Mouse (Mus musculus): Measurements from ENCODE around the gene Hoxb1. TPM values are rescaled to one million over a fixed set of nuclear protein-coding genes. Genes with fewer than 3 reads are reported as not detected.

Gene Hoxb1
- polyA plus RNA-seq, 1 experiment from 2014 or later: 0.15 TPM

GRCm38 (mm10) chr11:96354801-96355311 lies 10.7 kb upstream of the Hoxb1 start:
- H3K4me1 ChIP-seq: peaks cover 17% of the 10 kb centered on the region
- H3K27ac ChIP-seq (replicated peaks): no peak overlapping the region
- peak overlapping the region; percentile 45 for H3K4me3 ChIP-seq
- no peak for DNase-seq (ENCODE audit: low spot score)
- H3K36me3 ChIP-seq: no peaks in the 10 kb centered on the region
- H3K9me3 ChIP-seq (replicated peaks): no peaks in the 10 kb centered on the region
- H3K27me3 ChIP-seq (ENCODE audit: low read depth, poor library complexity, severe bottlenecking): peaks cover 100% of the 10 kb centered on the region
- WGBS: 1% methylated on average over 9 of the region's 9 CpGs

- Histone ChIP-seq H3K9me3 (replicated peaks) (no peaks in the 10 kb centered on the region), H3K4me1 (peaks cover 6% of the 10 kb centered on the region; the same call in 1 of the 2 replicates), H3K27ac (replicated peaks) (no peak overlapping the region), H3K27me3 (ENCODE audit: low read depth, poor library complexity, severe bottlenecking) (peaks cover 100% of the 10 kb centered on the region), H3K4me3 (no peak overlapping the region), H3K36me3 (no peaks in the 10 kb centered on the region)
- 1% methylated on average over 5 of the region's 5 CpGs for WGBS
- DNase-seq (ENCODE audit: low spot score): no peak
Observed at GRCm38 (mm10) chr11:96363807-96364206, 1.7 kb upstream of the Hoxb1 start.

- Histone ChIP-seq H3K4me1 (peaks cover 6% of the 10 kb centered on the region; the same call in 1 of the 2 replicates), H3K4me3 (no peak overlapping the region), H3K9me3 (replicated peaks) (no peaks in the 10 kb centered on the region), H3K27ac (replicated peaks) (no peak overlapping the region), H3K36me3 (no peaks in the 10 kb centered on the region), H3K27me3 (ENCODE audit: low read depth, poor library complexity, severe bottlenecking) (peaks cover 100% of the 10 kb centered on the region)
- WGBS: 2% methylated on average over 47 of the region's 47 CpGs
- DNase-seq (ENCODE audit: low spot score): no peak
Observed at GRCm38 (mm10) chr11:96366092-96367041, 815 bp downstream of the Hoxb1 start.

- Histone ChIP-seq H3K27me3 (ENCODE audit: low read depth, poor library complexity, severe bottlenecking) (peaks cover 100% of the 10 kb centered on the region), H3K4me3 (no peak overlapping the region), H3K36me3 (no peaks in the 10 kb centered on the region), H3K27ac (replicated peaks) (no peak overlapping the region), H3K4me1 (peaks cover 6% of the 10 kb centered on the region; the same call in 1 of the 2 replicates), H3K9me3 (replicated peaks) (no peaks in the 10 kb centered on the region)
- DNase-seq (ENCODE audit: low spot score): no peak
- WGBS: 11% methylated on average over 6 of the region's 6 CpGs
Observed at GRCm38 (mm10) chr11:96367141-96367540, 1.6 kb downstream of the Hoxb1 start.

DNA sequence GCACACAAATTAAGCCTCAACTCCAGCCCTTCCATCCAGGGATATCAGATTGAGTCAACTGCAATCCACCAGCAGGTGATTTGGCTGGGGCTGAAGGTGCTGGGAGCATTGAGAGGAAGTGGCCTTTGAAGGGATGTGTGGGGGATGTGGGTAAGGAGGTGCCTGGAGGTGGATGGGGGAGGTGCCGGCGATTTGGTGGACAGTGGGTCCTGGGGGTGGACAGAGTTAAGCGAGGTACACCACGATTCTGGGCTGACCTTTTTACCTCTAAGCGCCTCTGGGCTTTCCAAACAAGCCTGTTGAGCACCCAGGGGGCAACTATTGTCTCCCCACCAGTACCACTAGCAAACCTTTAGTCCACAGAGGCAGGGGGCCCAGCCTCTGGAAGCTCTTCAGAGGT lies 3.1 kb downstream of the Hoxb1 start:
- DNase-seq (ENCODE audit: low spot score): no peak
- no peaks in the 10 kb centered on the region for H3K9me3 ChIP-seq (replicated peaks)
- H3K4me3 ChIP-seq: no peak overlapping the region
- H3K27me3 ChIP-seq (ENCODE audit: low read depth, poor library complexity, severe bottlenecking): peaks cover 100% of the 10 kb centered on the region
- H3K4me1 ChIP-seq: peaks cover 10% of the 10 kb centered on the region; the same call in 1 of the 2 replicates
- H3K27ac ChIP-seq (replicated peaks): no peak overlapping the region
- H3K36me3 ChIP-seq: no peaks in the 10 kb centered on the region
- 3% methylated on average over 5 of the region's 5 CpGs for WGBS

GRCm38 (mm10) chr11:96369140-96369539 lies 3.6 kb downstream of the Hoxb1 start:
- 8% methylated on average over 7 of the region's 7 CpGs for WGBS
- no peak overlapping the region for H3K4me3 ChIP-seq
- no peak for DNase-seq (ENCODE audit: low spot score)
- no peak overlapping the region for H3K27ac ChIP-seq (replicated peaks)
- no peaks in the 10 kb centered on the region for H3K36me3 ChIP-seq
- no peaks in the 10 kb centered on the region for H3K9me3 ChIP-seq (replicated peaks)
- peaks cover 100% of the 10 kb centered on the region for H3K27me3 ChIP-seq (ENCODE audit: low read depth, poor library complexity, severe bottlenecking)
- H3K4me1 ChIP-seq: peaks cover 10% of the 10 kb centered on the region; the same call in 1 of the 2 replicates

GRCm38 (mm10) chr11:96371726-96372125 lies 6.2 kb downstream of the Hoxb1 start:
- Histone ChIP-seq H3K36me3 (no peaks in the 10 kb centered on the region), H3K4me1 (peaks cover 9% of the 10 kb centered on the region; the same call in 1 of the 2 replicates), H3K4me3 (no peak overlapping the region), H3K9me3 (replicated peaks) (no peaks in the 10 kb centered on the region), H3K27ac (replicated peaks) (no peak overlapping the region), H3K27me3 (ENCODE audit: low read depth, poor library complexity, severe bottlenecking) (peaks cover 100% of the 10 kb centered on the region)
- no peak for DNase-seq (ENCODE audit: low spot score)
- 5% methylated on average over 3 of the region's 3 CpGs for WGBS

DNA sequence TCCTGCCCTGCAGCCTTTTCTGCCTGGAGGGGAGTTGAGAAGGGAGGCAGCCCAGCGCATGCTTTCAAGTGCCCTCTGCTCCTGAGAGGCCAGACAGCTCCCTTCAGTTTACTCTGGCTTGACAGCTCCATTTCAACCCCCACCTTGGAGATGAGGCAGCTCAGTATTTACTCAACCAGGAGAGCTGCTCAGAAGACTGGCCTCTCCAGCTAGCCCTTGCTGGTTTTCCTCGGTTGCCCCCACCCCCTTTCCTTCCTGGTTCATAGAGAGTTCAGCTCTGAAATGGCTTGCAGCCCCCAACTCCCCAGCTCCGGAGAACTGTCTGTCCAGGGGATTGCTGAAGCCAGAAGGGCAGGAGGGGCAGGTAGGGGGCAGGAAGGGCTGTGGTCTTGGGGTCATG lies 7.0 kb downstream of the Hoxb1 start:
- H3K4me1 ChIP-seq: peaks cover 9% of the 10 kb centered on the region; the same call in 1 of the 2 replicates
- peaks cover 100% of the 10 kb centered on the region for H3K27me3 ChIP-seq (ENCODE audit: low read depth, poor library complexity, severe bottlenecking)
- 3% methylated on average over 3 of the region's 3 CpGs for WGBS
- no peak overlapping the region for H3K4me3 ChIP-seq
- H3K9me3 ChIP-seq (replicated peaks): no peaks in the 10 kb centered on the region
- DNase-seq (ENCODE audit: low spot score): no peak
- H3K27ac ChIP-seq (replicated peaks): no peak overlapping the region
- no peaks in the 10 kb centered on the region for H3K36me3 ChIP-seq

DNA sequence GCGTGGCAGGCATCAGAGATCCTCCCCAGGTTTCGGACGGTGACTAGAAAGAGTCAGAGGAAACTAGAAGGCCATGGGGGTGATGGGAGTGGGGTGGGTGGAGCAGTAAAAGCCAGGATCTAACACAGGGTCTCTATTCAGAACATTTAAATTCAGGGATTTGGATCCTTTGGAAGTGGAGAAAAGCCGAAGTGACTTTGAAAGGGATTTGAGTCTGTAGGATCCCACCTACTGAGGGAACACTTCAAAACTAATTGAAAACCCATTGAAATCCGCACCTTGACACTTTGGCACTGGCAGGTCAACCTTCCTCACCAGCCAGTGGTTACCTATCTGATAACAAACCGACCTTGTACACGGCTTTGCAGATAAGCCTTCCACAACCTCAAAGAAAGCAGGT lies 9.3 kb downstream of the Hoxb1 start:
- H3K4me3 ChIP-seq: no peak overlapping the region
- no peak overlapping the region for H3K27ac ChIP-seq (replicated peaks)
- peaks cover 100% of the 10 kb centered on the region for H3K27me3 ChIP-seq (ENCODE audit: low read depth, poor library complexity, severe bottlenecking)
- no peaks in the 10 kb centered on the region for H3K9me3 ChIP-seq (replicated peaks)
- no peaks in the 10 kb centered on the region for H3K36me3 ChIP-seq
- no peak for DNase-seq (ENCODE audit: low spot score)
- peaks cover 9% of the 10 kb centered on the region; the same call in 1 of the 2 replicates for H3K4me1 ChIP-seq
- 2% methylated on average over 7 of the region's 7 CpGs for WGBS

GRCm38 (mm10) chr11:96383381-96383780 lies 17.8 kb downstream of the Hoxb1 start:
- Histone ChIP-seq H3K4me1 (no peaks in the 10 kb centered on the region), H3K27ac (replicated peaks) (no peak overlapping the region), H3K4me3 (no peak overlapping the region), H3K36me3 (no peaks in the 10 kb centered on the region), H3K27me3 (ENCODE audit: low read depth, poor library complexity, severe bottlenecking) (peaks cover 65% of the 10 kb centered on the region), H3K9me3 (replicated peaks) (no peaks in the 10 kb centered on the region)
- no peak for DNase-seq (ENCODE audit: low spot score)
- WGBS: 87% methylated on average over 5 of the region's 5 CpGs

- Histone ChIP-seq H3K9me3 (replicated peaks) (no peaks in the 10 kb centered on the region), H3K36me3 (no peaks in the 10 kb centered on the region), H3K4me1 (peaks cover 10% of the 10 kb centered on the region), H3K4me3 (no peak overlapping the region), H3K27me3 (ENCODE audit: low read depth, poor library complexity, severe bottlenecking) (peaks cover 36% of the 10 kb centered on the region), H3K27ac (replicated peaks) (no peak overlapping the region)
- 91% methylated on average over 2 of the region's 2 CpGs for WGBS
- no peak for DNase-seq (ENCODE audit: low spot score)
Observed at GRCm38 (mm10) chr11:96387635-96388034, 22.1 kb downstream of the Hoxb1 start.

- DNase-seq (ENCODE audit: low spot score): no peak
- WGBS: 8% methylated on average over 15 of the region's 15 CpGs
- H3K27ac ChIP-seq (replicated peaks): peak overlapping the region; percentile 42; the same call in 1 of the 2 replicates
Observed at GRCm38 (mm10) chr11:96396772-96397626, 31.4 kb downstream of the Hoxb1 start.

More at GRCm38 (mm10) chr11:96396772-96397626, 31.4 kb downstream of the Hoxb1 start:
- H3K4me3 ChIP-seq: peak overlapping the region; percentile 18
- H3K9me3 ChIP-seq (replicated peaks): no peaks in the 10 kb centered on the region
- H3K4me1 ChIP-seq: peaks cover 17% of the 10 kb centered on the region
- H3K36me3 ChIP-seq: no peaks in the 10 kb centered on the region
- peaks cover 76% of the 10 kb centered on the region for H3K27me3 ChIP-seq (ENCODE audit: low read depth, poor library complexity, severe bottlenecking)

All from midbrain, embryonic 10.5 days (tissue).